Mouse (Mus musculus) ZHBTc4 (cell line): ENCODE measurements at regions not wholly inside any gene's neighbourhood (a gene's known extent, or its start where the extent isn't known, plus 50 kb on each side); places are given as distances from the start of the nearest gene placed in this dataset.
"Not testable (repeated sequence)": the region's sequence is repeated elsewhere in the genome, so short reads cannot be mapped to it uniquely, and the experiment has no call there.

Experiments
- DNase-seq: peaks from one replicate; pipeline ENCODE4 v3.0.0-alpha.2; 2011; ENCODE audit warnings: low read depth, low spot score

GRCm38 (mm10) chrX:157107747-157108146, 307.4 kb downstream of the Phex start:
- DNase-seq: no peak

GRCm38 (mm10) chrX:157080025-157080424, 335.1 kb downstream of the Phex start:
- no peak for DNase-seq

- no peak for DNase-seq
These were observed 335.5 kb downstream of the Phex start for GRCm38 (mm10) chrX:157079606-157080005.

GRCm38 (mm10) chrX:157078061-157078460, 337.1 kb downstream of the Phex start:
- DNase-seq: not testable (repeated sequence)

GRCm38 (mm10) chrX:157076193-157076592, 338.9 kb downstream of the Phex start:
- no peak for DNase-seq

GRCm38 (mm10) chrX:157051629-157052315, 363.3 kb downstream of the Phex start:
- DNase-seq: no peak

GRCm38 (mm10) chrX:157028913-157029312, 386.2 kb downstream of the Phex start:
- no peak for DNase-seq

GRCm38 (mm10) chrX:157024343-157024742, 390.8 kb downstream of the Phex start:
- no peak for DNase-seq

GRCm38 (mm10) chrX:157021851-157022250, 393.3 kb downstream of the Phex start:
- no peak for DNase-seq

- DNase-seq: no peak
These were observed 394.8 kb downstream of the Phex start for GRCm38 (mm10) chrX:157020337-157020736.

- DNase-seq: no peak
These were observed 425.1 kb downstream of the Phex start for GRCm38 (mm10) chrX:156989986-156990518.

- DNase-seq: no peak
These were observed 468.0 kb downstream of the Phex start for GRCm38 (mm10) chrX:156947093-156947492.

- no peak for DNase-seq
These were observed 470.9 kb downstream of the Phex start for GRCm38 (mm10) chrX:156944223-156944622.

GRCm38 (mm10) chrX:156913363-156913762, 501.7 kb downstream of the Phex start:
- DNase-seq: peak; percentile 14
